Mouse (Mus musculus): ENCODE measurements around the gene Oca2. TPM values are rescaled to one million over a fixed set of nuclear protein-coding genes. Genes with fewer than 3 reads are reported as not detected.

Oca2 gene
- total RNA-seq, 1 experiment, result not detected

- Histone ChIP-seq H3K9ac (ENCODE audit: insufficient read depth, low read depth, low read length, poor library complexity, severe bottlenecking) (no peak overlapping the region), H3K9me3 (ENCODE audit: control insufficient read depth, insufficient read depth, low read depth, low read length) (no peaks in the 10 kb centered on the region), H3K4me1 (ENCODE audit: control insufficient read depth in 2 of 2, insufficient read depth in 2 of 2, low read length in 2 of 2, poor library complexity in 1 of 2) (no peaks in the 10 kb centered on the region), H3K4me3 (ENCODE audit: insufficient read depth in 1 of 2, low read depth in 1 of 2, low read length in 2 of 2, poor library complexity in 1 of 2, severe bottlenecking in 1 of 2) (no peak overlapping the region), H3K36me3 (ENCODE audit: control insufficient read depth, insufficient read depth, low read length, poor library complexity, severe bottlenecking) (peaks cover 10% of the 10 kb centered on the region), H3K27ac (ENCODE audit: insufficient read depth, low read depth, low read length, poor library complexity, severe bottlenecking) (no peak overlapping the region)
- in situ Hi-C loops (cut with MboI; ENCODE audit: low sequenced_read_pairs in 2 of 2, unreplicated experiment in 2 of 2), result no loop called here
- TF ChIP-seq MAFK (IDR thresholded peaks at IDR 0.05; ENCODE audit: insufficient read depth, low read depth, low read length) (no peak), ZNF384 (IDR thresholded peaks at IDR 0.05; ENCODE audit: low read depth, low read length) (no peak), HCFC1 (IDR thresholded peaks at IDR 0.05; ENCODE audit: borderline replicate concordance, insufficient read depth, low read length) (no peak), ZC3H11A (IDR thresholded peaks at IDR 0.05; ENCODE audit: borderline replicate concordance, low read depth, low read length) (no peak), CHD2 (IDR thresholded peaks at IDR 0.05; ENCODE audit: low read depth, low read length) (no peak)
- DNase-seq (ENCODE audit: low read depth, low spot score), result no peak
Observed at GRCm38 (mm10) chr7:56202843-56203242, 36.7 kb upstream of the Oca2 start.

GRCm38 (mm10) chr7:56203286-56203685 is 36.3 kb upstream of the Oca2 start:
- Histone ChIP-seq H3K36me3 (ENCODE audit: control insufficient read depth, insufficient read depth, low read length, poor library complexity, severe bottlenecking) (peaks cover 10% of the 10 kb centered on the region), H3K9me3 (ENCODE audit: control insufficient read depth, insufficient read depth, low read depth, low read length) (no peaks in the 10 kb centered on the region), H3K4me3 (ENCODE audit: insufficient read depth in 1 of 2, low read depth in 1 of 2, low read length in 2 of 2, poor library complexity in 1 of 2, severe bottlenecking in 1 of 2) (no peak overlapping the region), H3K9ac (ENCODE audit: insufficient read depth, low read depth, low read length, poor library complexity, severe bottlenecking) (no peak overlapping the region), H3K4me1 (ENCODE audit: control insufficient read depth in 2 of 2, insufficient read depth in 2 of 2, low read length in 2 of 2, poor library complexity in 1 of 2) (no peaks in the 10 kb centered on the region), H3K27ac (ENCODE audit: insufficient read depth, low read depth, low read length, poor library complexity, severe bottlenecking) (no peak overlapping the region)
- in situ Hi-C loops (cut with MboI; ENCODE audit: low sequenced_read_pairs in 2 of 2, unreplicated experiment in 2 of 2), result no loop called here
- DNase-seq (ENCODE audit: low read depth, low spot score), result no peak
- no peak for TF ChIP-seq MAFK (IDR thresholded peaks at IDR 0.05; ENCODE audit: insufficient read depth, low read depth, low read length)
- no peak for TF ChIP-seq CHD2 (IDR thresholded peaks at IDR 0.05; ENCODE audit: low read depth, low read length)

DNA sequence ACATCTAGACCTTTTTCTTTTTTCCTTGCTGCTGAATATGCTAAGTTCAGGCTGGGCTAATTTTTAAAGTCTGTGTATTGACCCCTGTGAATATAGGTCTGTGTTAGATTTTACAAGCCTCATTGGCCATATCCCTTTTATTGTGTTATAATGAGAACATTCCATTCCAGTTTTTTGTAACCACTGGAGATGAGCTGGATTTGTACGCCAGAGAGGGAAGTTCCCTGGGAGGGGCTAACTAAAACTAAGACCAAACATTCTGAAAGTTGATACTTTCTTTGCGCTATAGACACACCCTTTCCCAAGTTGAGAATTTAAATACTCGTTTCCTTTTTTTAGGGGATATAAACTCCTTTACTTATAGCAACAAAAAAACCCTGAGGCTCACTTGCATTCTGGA is 34.7 kb upstream of the Oca2 start:
- Histone ChIP-seq H3K4me3 (ENCODE audit: insufficient read depth in 1 of 2, low read depth in 1 of 2, low read length in 2 of 2, poor library complexity in 1 of 2, severe bottlenecking in 1 of 2) (no peak overlapping the region), H3K27ac (ENCODE audit: insufficient read depth, low read depth, low read length, poor library complexity, severe bottlenecking) (no peak overlapping the region), H3K4me1 (ENCODE audit: control insufficient read depth in 2 of 2, insufficient read depth in 2 of 2, low read length in 2 of 2, poor library complexity in 1 of 2) (no peaks in the 10 kb centered on the region), H3K9ac (ENCODE audit: insufficient read depth, low read depth, low read length, poor library complexity, severe bottlenecking) (no peak overlapping the region), H3K9me3 (ENCODE audit: control insufficient read depth, insufficient read depth, low read depth, low read length) (no peaks in the 10 kb centered on the region), H3K36me3 (ENCODE audit: control insufficient read depth, insufficient read depth, low read length, poor library complexity, severe bottlenecking) (peaks cover 10% of the 10 kb centered on the region)
- no peak for DNase-seq (ENCODE audit: low read depth, low spot score)
- in situ Hi-C loops (cut with MboI; ENCODE audit: low sequenced_read_pairs in 2 of 2, unreplicated experiment in 2 of 2), result no loop called here
- TF ChIP-seq HCFC1 (IDR thresholded peaks at IDR 0.05; ENCODE audit: borderline replicate concordance, insufficient read depth, low read length), result no peak
- TF ChIP-seq CHD2 (IDR thresholded peaks at IDR 0.05; ENCODE audit: low read depth, low read length), result no peak
- TF ChIP-seq MAFK (IDR thresholded peaks at IDR 0.05; ENCODE audit: insufficient read depth, low read depth, low read length), result no peak
- TF ChIP-seq ZNF384 (IDR thresholded peaks at IDR 0.05; ENCODE audit: low read depth, low read length), result no peak
- no peak for TF ChIP-seq ZC3H11A (IDR thresholded peaks at IDR 0.05; ENCODE audit: borderline replicate concordance, low read depth, low read length)

GRCm38 (mm10) chr7:56220811-56221210 is 18.7 kb upstream of the Oca2 start:
- in situ Hi-C loops (cut with MboI; ENCODE audit: low sequenced_read_pairs in 2 of 2, unreplicated experiment in 2 of 2), result no loop called here

GRCm38 (mm10) chr7:56235794-56236423 is 3.7 kb upstream of the Oca2 start:
- Histone ChIP-seq H3K9ac (ENCODE audit: insufficient read depth, low read depth, low read length, poor library complexity, severe bottlenecking) (no peak overlapping the region), H3K4me1 (ENCODE audit: control insufficient read depth in 2 of 2, insufficient read depth in 2 of 2, low read length in 2 of 2, poor library complexity in 1 of 2) (no peaks in the 10 kb centered on the region), H3K9me3 (ENCODE audit: control insufficient read depth, insufficient read depth, low read depth, low read length) (no peaks in the 10 kb centered on the region), H3K36me3 (ENCODE audit: control insufficient read depth, insufficient read depth, low read length, poor library complexity, severe bottlenecking) (no peaks in the 10 kb centered on the region; the same call in 1 of the 2 replicates), H3K27ac (ENCODE audit: insufficient read depth, low read depth, low read length, poor library complexity, severe bottlenecking) (no peak overlapping the region), H3K4me3 (ENCODE audit: insufficient read depth in 1 of 2, low read depth in 1 of 2, low read length in 2 of 2, poor library complexity in 1 of 2, severe bottlenecking in 1 of 2) (no peak overlapping the region)
- no peak for DNase-seq (ENCODE audit: low read depth, low spot score)
- in situ Hi-C loops (cut with MboI; ENCODE audit: low sequenced_read_pairs in 2 of 2, unreplicated experiment in 2 of 2), result no loop called here
- no peak for TF ChIP-seq HCFC1 (IDR thresholded peaks at IDR 0.05; ENCODE audit: borderline replicate concordance, insufficient read depth, low read length)
- no peak for TF ChIP-seq MAFK (IDR thresholded peaks at IDR 0.05; ENCODE audit: insufficient read depth, low read depth, low read length)
- no peak for TF ChIP-seq ZC3H11A (IDR thresholded peaks at IDR 0.05; ENCODE audit: borderline replicate concordance, low read depth, low read length)
- no peak for TF ChIP-seq ZNF384 (IDR thresholded peaks at IDR 0.05; ENCODE audit: low read depth, low read length)
- no peak for TF ChIP-seq CHD2 (IDR thresholded peaks at IDR 0.05; ENCODE audit: low read depth, low read length)

More at GRCm38 (mm10) chr7:56220811-56221210, 18.7 kb upstream of the Oca2 start:
- H3K27ac ChIP-seq (ENCODE audit: insufficient read depth, low read depth, low read length, poor library complexity, severe bottlenecking), result no peak overlapping the region
- peaks cover 9% of the 10 kb centered on the region for H3K36me3 ChIP-seq (ENCODE audit: control insufficient read depth, insufficient read depth, low read length, poor library complexity, severe bottlenecking)
- DNase-seq (ENCODE audit: low read depth, low spot score), result no peak
- no peak overlapping the region for H3K9ac ChIP-seq (ENCODE audit: insufficient read depth, low read depth, low read length, poor library complexity, severe bottlenecking)
- no peak overlapping the region for H3K4me3 ChIP-seq (ENCODE audit: insufficient read depth in 1 of 2, low read depth in 1 of 2, low read length in 2 of 2, poor library complexity in 1 of 2, severe bottlenecking in 1 of 2)
- H3K4me1 ChIP-seq (ENCODE audit: control insufficient read depth in 2 of 2, insufficient read depth in 2 of 2, low read length in 2 of 2, poor library complexity in 1 of 2), result no peaks in the 10 kb centered on the region
- no peaks in the 10 kb centered on the region for H3K9me3 ChIP-seq (ENCODE audit: control insufficient read depth, insufficient read depth, low read depth, low read length)
- TF ChIP-seq ZC3H11A (IDR thresholded peaks at IDR 0.05; ENCODE audit: borderline replicate concordance, low read depth, low read length) (no peak), ZNF384 (IDR thresholded peaks at IDR 0.05; ENCODE audit: low read depth, low read length) (no peak), MAFK (IDR thresholded peaks at IDR 0.05; ENCODE audit: insufficient read depth, low read depth, low read length) (no peak), CHD2 (IDR thresholded peaks at IDR 0.05; ENCODE audit: low read depth, low read length) (no peak), HCFC1 (IDR thresholded peaks at IDR 0.05; ENCODE audit: borderline replicate concordance, insufficient read depth, low read length) (no peak)

All from ES-E14 (cell line).